Mouse (Mus musculus) midbrain, embryonic 10.5 days (tissue): ENCODE data around the gene Pdlim1. TPM values are rescaled to one million over a fixed set of nuclear protein-coding genes. Genes with fewer than 3 reads are reported as not detected.
"Not testable (repeated sequence)": the region's sequence is repeated elsewhere in the genome, so short reads cannot be mapped to it uniquely, and the experiment has no call there.

Experiments used
- DNase-seq: peaks from one replicate; pipeline ENCODE4 v3.0.0-alpha.2; 2017; ENCODE audit warnings: low spot score
- H3K27ac ChIP-seq: fragments of 300-500 bp; sonication (generic); replicated peaks from 2 replicates; pipeline ENCODE4 v1.5.1; 2016; ENCODE audit warnings: mild to moderate bottlenecking
- H3K27me3 ChIP-seq: fragments of 300-500 bp; sonication (generic); 2 replicates; pipeline ENCODE4 v1.6.1; 2016; ENCODE audit warnings: low read depth, mild to moderate bottlenecking; ENCODE audit not compliant: poor library complexity, severe bottlenecking
- H3K36me3 ChIP-seq: fragments of 300-500 bp; sonication (generic); 2 replicates; pipeline ENCODE4 v1.6.1; 2016; ENCODE audit warnings: mild to moderate bottlenecking, moderate library complexity
- H3K4me1 ChIP-seq: fragments of 300-500 bp; sonication (generic); 2 replicates; pipeline ENCODE4 v1.6.1; 2016
- H3K4me3 ChIP-seq: fragments of 300-500 bp; sonication (generic); 2 replicates; pipeline ENCODE4 v1.5.1; 2016; ENCODE audit warnings: mild to moderate bottlenecking, moderate library complexity
- H3K9me3 ChIP-seq: fragments of 300-500 bp; sonication (generic); replicated peaks from 2 replicates; pipeline ENCODE4 v1.6.1; 2016; ENCODE audit warnings: mild to moderate bottlenecking
- WGBS: fragments of 180-500 bp; shearing (Covaris S2); methylation state at CpG from one replicate; pipeline ENCODE4 v1.1.7; 2016; 5-methylcytosine and 5-hydroxymethylcytosine counted together
- polyA plus RNA-seq: library from polyadenylated mRNA; unstranded; fragments of >200 nt; fragmentation: Nextera tagmentation; extraction: Ambion mirVana; gene quantifications from 2 replicates; pipeline ENCODE4 v1.2.1, GENCODE M21; 2016

Pdlim1 gene
- polyA plus RNA-seq, 1 experiment from 2014 or later, result 109 TPM

- Histone ChIP-seq H3K4me3 (no peak overlapping the region), H3K27me3 (no peaks in the 10 kb centered on the region), H3K9me3 (no peaks in the 10 kb centered on the region), H3K4me1 (no peaks in the 10 kb centered on the region), H3K27ac (no peak overlapping the region), H3K36me3 (0 out of 2 replicates have a peak, but pooled peaks cover 4% of the 10 kb centered on the region)
- DNase-seq, result no peak
- 87% methylated on average over 13 of the region's 13 CpGs for WGBS
These were observed 40.4 kb downstream of the Pdlim1 start for GRCm38 (mm10) chr19:40231074-40231738.

GRCm38 (mm10) chr19:40226516-40227151 lies 45.0 kb downstream of the Pdlim1 start:
- DNase-seq, result no peak
- no peaks in the 10 kb centered on the region for H3K27me3 ChIP-seq

GRCm38 (mm10) chr19:40225761-40226110 lies 45.9 kb downstream of the Pdlim1 start:
- Histone ChIP-seq H3K27ac (no peak overlapping the region), H3K9me3 (no peaks in the 10 kb centered on the region), H3K4me1 (no peaks in the 10 kb centered on the region), H3K27me3 (no peaks in the 10 kb centered on the region), H3K4me3 (no peak overlapping the region), H3K36me3 (peaks cover 6% of the 10 kb centered on the region; the same call in 1 of the 2 replicates)
- DNase-seq, result no peak
- WGBS, result 73% methylated on average over 5 of the region's 5 CpGs

More at GRCm38 (mm10) chr19:40226516-40227151, 45.0 kb downstream of the Pdlim1 start:
- H3K4me1 ChIP-seq, result no peaks in the 10 kb centered on the region
- H3K36me3 ChIP-seq, result peaks cover 6% of the 10 kb centered on the region; the same call in 1 of the 2 replicates
- 89% methylated on average over 12 of the region's 12 CpGs for WGBS
- no peak overlapping the region for H3K4me3 ChIP-seq
- H3K27ac ChIP-seq, result no peak overlapping the region
- no peaks in the 10 kb centered on the region for H3K9me3 ChIP-seq

- no peaks in the 10 kb centered on the region for H3K9me3 ChIP-seq
- DNase-seq, result peak; percentile 57
- no peak overlapping the region for H3K4me3 ChIP-seq
- no peaks in the 10 kb centered on the region for H3K4me1 ChIP-seq
- H3K27ac ChIP-seq, result no peak overlapping the region
- H3K27me3 ChIP-seq, result no peaks in the 10 kb centered on the region
- H3K36me3 ChIP-seq, result peaks cover 4% of the 10 kb centered on the region; the same call in 1 of the 2 replicates
- 65% methylated on average over 5 of the region's 5 CpGs for WGBS
These were observed 46.4 kb downstream of the Pdlim1 start for GRCm38 (mm10) chr19:40225102-40225760.

DNA sequence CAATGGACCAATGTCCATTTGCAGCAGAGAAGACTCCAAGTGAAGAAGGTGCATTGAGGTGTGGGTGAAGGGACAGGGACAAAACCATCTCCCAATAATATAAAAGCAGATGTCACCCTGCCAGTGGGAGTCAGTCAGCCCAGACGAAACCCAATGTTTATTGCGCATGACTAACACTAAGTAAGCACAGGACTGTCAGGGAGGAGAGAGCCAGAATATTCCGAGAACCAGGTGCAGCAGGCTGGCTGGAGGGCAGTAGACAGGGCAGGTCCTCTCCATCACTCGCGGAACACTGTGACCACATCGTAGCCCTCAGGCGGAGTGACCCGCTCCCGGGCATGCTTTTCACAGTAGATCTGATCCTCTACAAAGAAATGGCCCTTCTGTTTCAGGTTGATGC lies 49.3 kb downstream of the Pdlim1 start:
- not testable (repeated sequence) for H3K27me3 ChIP-seq, H3K27ac ChIP-seq, H3K4me1 ChIP-seq, DNase-seq, H3K9me3 ChIP-seq, H3K36me3 ChIP-seq, H3K4me3 ChIP-seq
- 95% methylated on average over 9 of the region's 9 CpGs for WGBS

- Histone ChIP-seq H3K27me3 (no peaks in the 10 kb centered on the region), H3K27ac (no peak overlapping the region), H3K4me3 (no peak overlapping the region), H3K36me3 (peaks cover 2% of the 10 kb centered on the region; the same call in 1 of the 2 replicates), H3K9me3 (no peaks in the 10 kb centered on the region), H3K4me1 (no peaks in the 10 kb centered on the region)
- DNase-seq, result no peak
- 83% methylated on average over 5 of the region's 5 CpGs for WGBS
These were observed 50.8 kb downstream of the Pdlim1 start for GRCm38 (mm10) chr19:40220878-40221277.

DNA sequence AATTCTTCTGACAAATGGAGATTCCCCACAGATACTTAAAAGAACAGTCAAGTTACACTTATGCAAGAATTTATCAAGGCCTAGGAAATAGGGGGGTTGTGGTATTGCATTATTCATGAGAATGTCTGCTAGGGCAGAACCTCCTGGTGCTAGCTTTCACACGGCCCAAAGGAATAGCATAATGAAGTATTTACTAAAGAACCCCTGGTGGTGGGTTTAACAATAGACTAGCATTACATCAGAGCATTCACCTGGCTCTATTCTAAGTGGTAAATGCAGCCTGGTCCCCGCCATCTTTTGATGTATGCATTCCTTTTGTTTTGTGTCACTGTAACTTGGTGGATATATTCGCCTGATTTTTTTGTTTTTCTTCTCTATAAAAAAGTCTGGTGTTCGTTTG lies 68.7 kb downstream of the Pdlim1 start:
- WGBS, result 68% methylated on average over 4 of the region's 4 CpGs
- H3K27me3 ChIP-seq, H3K4me1 ChIP-seq, DNase-seq, H3K4me3 ChIP-seq, H3K9me3 ChIP-seq, H3K36me3 ChIP-seq, H3K27ac ChIP-seq: not testable (repeated sequence)

DNA sequence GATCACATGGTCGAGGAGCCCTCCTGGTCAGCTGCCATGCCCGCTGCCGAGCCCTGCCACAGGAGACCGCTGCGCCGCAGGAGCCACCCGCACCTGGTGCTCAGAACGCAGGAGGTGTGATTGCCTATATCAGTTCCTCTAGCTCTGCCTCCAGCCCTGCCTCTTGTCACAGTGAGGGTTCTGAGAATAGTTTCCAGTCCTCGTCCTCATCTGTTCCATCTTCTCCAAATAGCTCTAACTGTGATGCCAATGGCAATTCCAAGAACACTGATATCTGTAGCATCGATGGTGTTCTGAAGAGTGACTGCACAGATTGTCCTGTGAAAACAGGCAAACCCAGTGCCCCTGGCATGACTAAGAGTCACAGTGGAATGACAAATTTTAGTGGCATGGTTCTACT lies 81.0 kb downstream of the Pdlim1 start:
- no peaks in the 10 kb centered on the region for H3K9me3 ChIP-seq
- 93% methylated on average over 10 of the region's 10 CpGs for WGBS
- no peak for DNase-seq
- H3K4me1 ChIP-seq, result no peaks in the 10 kb centered on the region
- no peaks in the 10 kb centered on the region for H3K36me3 ChIP-seq
- no peak overlapping the region for H3K4me3 ChIP-seq
- H3K27me3 ChIP-seq, result no peaks in the 10 kb centered on the region
- no peak overlapping the region for H3K27ac ChIP-seq

DNA sequence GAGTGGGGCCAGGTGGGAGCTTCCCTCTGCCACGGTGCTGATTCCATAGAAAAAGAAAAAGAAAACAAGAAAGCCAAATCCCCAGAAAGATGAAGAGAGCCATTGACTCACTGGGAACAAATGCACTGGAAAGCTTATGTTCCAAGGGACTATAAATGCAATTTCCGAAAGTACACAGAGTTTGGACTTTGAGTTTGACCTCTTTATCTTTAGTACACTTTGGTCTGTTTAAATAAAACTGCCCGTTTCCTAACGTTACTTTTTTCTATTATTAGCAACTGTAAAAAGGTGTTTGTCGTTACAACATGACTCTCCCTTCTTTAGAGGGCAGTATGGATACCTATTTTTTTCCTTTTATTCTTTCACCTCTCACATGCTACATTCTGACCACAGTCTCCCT lies 84.5 kb downstream of the Pdlim1 start, which contains the start of gene Cyp2c70:
Cyp2c70 (minus strand) TSS at position 174 of the 400 bp plus-strand sequence.
- no peaks in the 10 kb centered on the region for H3K27me3 ChIP-seq
- 81% methylated on average over 5 of the region's 5 CpGs for WGBS
- no peak within 1 kb of the TSS for H3K4me3 ChIP-seq
- DNase-seq, result no peak
- no peak within 1 kb of the TSS for H3K27ac ChIP-seq
- H3K36me3 ChIP-seq, result no peaks in the 10 kb centered on the region
- H3K4me1 ChIP-seq, result no peaks in the 10 kb centered on the region
- no peaks in the 10 kb centered on the region for H3K9me3 ChIP-seq

- no peaks in the 10 kb centered on the region for H3K9me3 ChIP-seq
- H3K4me1 ChIP-seq, result no peaks in the 10 kb centered on the region
- 92% methylated on average over 5 of the region's 5 CpGs for WGBS
- no peak overlapping the region for H3K4me3 ChIP-seq
- no peak for DNase-seq
- H3K36me3 ChIP-seq, result no peaks in the 10 kb centered on the region
- H3K27me3 ChIP-seq, result no peaks in the 10 kb centered on the region
- H3K27ac ChIP-seq, result no peak overlapping the region
These were observed 88.0 kb downstream of the Pdlim1 start for GRCm38 (mm10) chr19:40183600-40183999.

DNA sequence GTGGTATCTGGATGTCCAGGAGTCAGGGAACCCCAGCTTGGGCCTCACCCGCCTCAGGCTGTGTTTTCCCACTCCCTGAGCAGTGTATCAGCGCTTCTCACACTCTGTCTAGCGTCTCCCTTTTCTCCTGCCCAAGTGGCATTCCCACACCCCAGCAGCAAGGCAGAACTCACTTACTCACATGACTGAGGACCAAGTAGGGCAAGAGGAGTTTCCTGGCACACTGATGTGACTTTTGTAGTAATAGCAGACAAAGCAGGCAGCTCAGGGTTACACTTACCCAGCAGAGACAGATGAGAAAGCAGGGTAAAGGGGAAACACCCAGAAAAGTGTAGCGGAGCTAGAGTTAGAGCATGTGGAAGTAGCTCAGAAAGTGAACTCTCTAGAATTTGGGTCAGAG lies 93.3 kb downstream of the Pdlim1 start:
- Histone ChIP-seq H3K9me3 (no peaks in the 10 kb centered on the region), H3K27ac (no peak overlapping the region), H3K27me3 (no peaks in the 10 kb centered on the region), H3K36me3 (no peaks in the 10 kb centered on the region), H3K4me3 (no peak overlapping the region), H3K4me1 (no peaks in the 10 kb centered on the region)
- WGBS, result 81% methylated on average over 4 of the region's 4 CpGs
- DNase-seq, result no peak
